Mouse (Mus musculus) macrophage (primary cell): Measurements from ENCODE around the gene Cd247. TPM values are rescaled to one million over a fixed set of nuclear protein-coding genes. Genes with fewer than 3 reads are reported as not detected.

ENCODE experiments used
- H3K27ac ChIP-seq: fragments of 350-480 bp; formaldehyde crosslinking; 2 replicates; pipeline ENCODE4 v1.9.0; 2021
- H3K36me3 ChIP-seq: fragments of 350-480 bp; formaldehyde crosslinking; 2 replicates; pipeline ENCODE4 v1.9.0; 2021; ENCODE audit errors: inconsistent target
- H3K4me3 ChIP-seq: fragments of 350-480 bp; formaldehyde crosslinking; 2 replicates; pipeline ENCODE4 v1.9.0; 2021; ENCODE audit errors: inconsistent target
- H3K79me2 ChIP-seq: fragments of 350-480 bp; formaldehyde crosslinking; 2 replicates; pipeline ENCODE4 v1.9.0; 2021; ENCODE audit errors: inconsistent target
- WGBS: methylation state at CpG from one replicate; pipeline ENCODE4 v1.1.7; 2026; ENCODE audit warnings: inconsistent platforms; ENCODE audit not compliant: missing documents; 5-methylcytosine and 5-hydroxymethylcytosine counted together
- polyA plus RNA-seq: library from polyadenylated mRNA; stranded (reverse); fragments of 250-400 nt; gene quantifications from 3 replicates; pipeline ENCODE4 v1.2.4, GENCODE M21; 2018; ENCODE audit warnings: inconsistent platforms

The Cd247 gene
- polyA plus RNA-seq, 1 experiment from 2014 or later = 0.13 TPM

DNA sequence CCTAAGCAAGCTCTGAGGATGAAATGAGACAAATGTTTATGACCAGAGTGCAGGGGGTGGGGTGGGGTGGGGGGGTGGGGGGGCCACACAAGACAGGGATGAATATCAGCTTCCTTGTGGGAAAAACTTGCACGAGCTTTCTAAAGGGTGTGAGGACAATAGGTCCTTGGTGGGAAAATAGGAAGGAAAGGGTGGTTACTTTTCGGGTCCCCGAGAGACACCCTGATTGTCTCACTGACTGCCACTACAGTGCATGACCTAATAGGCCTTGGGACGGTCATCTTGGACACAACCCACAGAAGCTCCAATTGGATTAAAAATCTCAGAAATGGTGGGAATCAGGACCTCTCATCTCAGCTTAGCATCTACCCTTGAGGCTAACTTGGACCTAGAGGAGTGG, 30.7 kb downstream of the Cd247 start:
- WGBS = 74% methylated on average over 4 of the region's 4 CpGs
- no peak overlapping the region for H3K27ac ChIP-seq
- no peaks in the 10 kb centered on the region for H3K79me2 ChIP-seq
- H3K36me3 ChIP-seq = no peaks in the 10 kb centered on the region
- H3K4me3 ChIP-seq = no peak overlapping the region

DNA sequence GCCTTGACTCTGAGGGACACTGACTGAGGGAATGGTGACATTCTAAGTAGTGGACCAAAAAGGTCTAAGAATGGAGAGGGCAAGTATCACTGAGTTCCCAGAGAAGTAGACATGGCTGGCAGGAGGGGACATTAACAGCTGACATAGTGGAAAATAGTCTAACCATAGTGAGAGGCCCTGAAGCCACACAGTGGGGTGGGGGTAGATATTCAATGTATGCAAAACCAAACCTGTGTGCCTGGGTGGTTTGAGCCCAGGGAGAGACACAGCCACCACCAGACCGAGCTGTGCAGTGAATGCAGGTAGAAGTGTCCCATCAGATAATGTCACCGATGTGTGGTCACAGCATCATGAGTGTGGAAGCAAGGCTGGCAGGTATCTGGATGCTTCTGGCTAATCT, 33.5 kb downstream of the Cd247 start:
- Histone ChIP-seq H3K27ac (no peak overlapping the region), H3K79me2 (no peaks in the 10 kb centered on the region), H3K36me3 (no peaks in the 10 kb centered on the region), H3K4me3 (no peak overlapping the region)
- WGBS = 93% methylated on average over 2 of the region's 2 CpGs

DNA sequence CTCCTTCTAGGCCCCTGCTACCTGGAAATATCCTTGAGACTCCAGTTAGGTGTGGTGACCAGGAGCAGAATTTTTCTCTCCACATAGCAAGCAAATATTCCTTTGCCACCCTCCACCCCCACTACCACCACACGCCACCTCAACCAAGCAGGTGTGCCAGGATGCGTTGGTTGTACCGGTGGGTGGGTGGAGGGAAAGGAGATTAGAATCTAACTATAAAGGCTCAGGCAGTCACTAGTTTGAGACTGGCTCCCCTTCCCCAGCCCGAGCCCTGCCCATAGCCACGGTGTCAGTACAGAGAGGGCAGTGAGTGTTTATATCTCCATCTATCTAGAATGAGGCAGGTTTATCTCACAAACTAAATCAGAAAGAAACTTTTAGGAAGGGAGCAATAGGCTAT, 39.7 kb downstream of the Cd247 start:
- WGBS = 97% methylated on average over 5 of the region's 5 CpGs
- H3K27ac ChIP-seq = no peak overlapping the region
- no peaks in the 10 kb centered on the region for H3K79me2 ChIP-seq
- no peaks in the 10 kb centered on the region for H3K36me3 ChIP-seq
- H3K4me3 ChIP-seq = no peak overlapping the region

DNA sequence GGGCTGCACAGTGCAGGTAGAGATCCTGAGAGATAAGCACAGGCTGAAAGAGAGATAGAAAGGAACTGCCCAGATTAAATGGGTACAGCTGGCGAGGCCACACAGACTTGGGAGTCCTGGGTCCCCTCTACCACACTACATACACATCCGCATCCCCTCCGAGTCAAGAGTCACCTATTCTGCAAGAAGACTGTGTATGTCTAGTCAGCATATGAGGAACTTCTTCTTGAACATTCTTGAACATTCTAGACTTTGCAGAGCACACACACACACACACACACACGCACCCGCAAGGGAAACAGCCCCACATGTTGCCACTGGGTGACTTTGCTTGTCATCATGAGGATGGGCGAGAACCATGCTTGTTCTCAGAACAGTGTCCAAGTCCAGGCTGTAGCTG, 40.1 kb downstream of the Cd247 start:
- 74% methylated on average over 6 of the region's 6 CpGs for WGBS
- no peak overlapping the region for H3K27ac ChIP-seq

DNA sequence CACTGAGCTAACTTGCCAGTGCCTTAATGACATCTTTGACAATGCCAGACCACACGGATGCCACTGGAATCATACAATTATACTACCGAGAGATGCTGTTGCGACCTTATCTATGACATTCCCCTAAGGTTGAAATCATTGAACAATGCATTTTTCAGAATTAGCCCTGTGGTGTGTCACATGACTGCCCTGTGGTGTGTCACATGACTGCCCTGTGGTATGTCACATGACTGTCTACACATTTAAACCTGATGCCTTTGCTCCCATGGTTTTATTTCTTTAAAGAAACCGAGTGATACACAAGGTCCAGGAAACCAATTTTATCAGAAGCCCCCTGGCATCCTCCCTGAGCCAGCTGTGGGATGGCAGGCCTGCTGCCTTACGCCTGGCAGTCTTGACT, 41.4 kb downstream of the Cd247 start:
- Histone ChIP-seq H3K79me2 (no peaks in the 10 kb centered on the region), H3K27ac (no peak overlapping the region), H3K36me3 (no peaks in the 10 kb centered on the region), H3K4me3 (no peak overlapping the region)
- WGBS = 84% methylated on average over 5 of the region's 5 CpGs

More for the DNA sequence above, 40.1 kb downstream of the Cd247 start:
- no peak overlapping the region for H3K4me3 ChIP-seq
- H3K79me2 ChIP-seq = no peaks in the 10 kb centered on the region
- no peaks in the 10 kb centered on the region for H3K36me3 ChIP-seq

DNA sequence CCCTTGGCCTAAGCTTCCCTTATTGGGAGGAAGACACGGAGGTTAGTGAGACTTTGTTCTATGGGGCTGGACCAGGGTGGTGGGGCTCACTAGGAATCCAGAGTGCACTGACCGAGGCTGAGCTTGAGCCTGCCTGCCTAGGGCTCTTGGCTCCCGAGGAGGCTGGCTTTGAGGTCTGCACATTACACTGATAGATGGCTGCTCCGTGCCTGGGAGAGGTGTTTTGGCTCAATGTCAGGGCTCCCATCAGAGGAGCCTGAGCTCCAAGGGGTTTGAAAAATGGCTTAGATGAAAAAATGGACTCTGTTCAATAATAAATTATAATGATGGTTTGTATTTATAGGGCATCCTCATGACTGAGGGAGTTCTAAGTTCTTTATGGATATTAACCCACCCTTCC, 44.8 kb downstream of the Cd247 start:
- no peak overlapping the region for H3K27ac ChIP-seq
- WGBS = 87% methylated on average over 4 of the region's 4 CpGs
- no peaks in the 10 kb centered on the region for H3K79me2 ChIP-seq
- H3K36me3 ChIP-seq = no peaks in the 10 kb centered on the region
- no peak overlapping the region for H3K4me3 ChIP-seq

DNA sequence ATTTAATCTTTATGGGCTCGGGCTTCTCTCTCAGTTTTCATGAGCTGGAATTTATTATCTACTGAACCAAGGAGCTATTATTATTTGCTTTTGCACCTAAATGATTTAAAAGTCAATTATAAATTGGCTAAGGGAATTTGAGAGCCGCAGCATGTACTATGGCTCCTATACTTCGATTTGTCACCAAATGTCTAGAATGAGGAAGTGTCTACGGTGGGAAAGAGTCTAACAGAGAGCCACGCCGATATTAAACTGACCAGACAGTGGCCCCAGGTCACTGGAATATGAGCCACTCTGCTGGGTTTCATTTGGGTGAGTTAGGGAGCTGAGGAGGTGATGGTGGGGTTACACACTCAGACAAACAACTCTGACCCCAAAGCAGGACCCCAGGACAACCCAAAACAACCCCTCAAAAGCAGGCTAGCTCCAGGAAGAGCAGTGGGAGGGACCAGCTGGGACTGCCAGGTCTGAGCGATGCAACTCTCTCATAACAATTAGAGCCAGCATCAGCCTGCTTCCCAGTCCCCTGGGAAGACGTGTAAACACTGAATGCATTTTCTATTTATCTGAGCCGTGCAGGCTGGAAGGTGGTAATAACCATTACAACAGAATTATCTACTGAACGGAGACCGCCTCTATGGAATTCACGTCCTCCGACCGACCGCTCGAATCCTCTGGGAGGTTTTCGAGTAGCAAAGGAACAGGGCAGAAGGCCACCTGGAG, 45.6 kb downstream of the Cd247 start:
- Histone ChIP-seq H3K27ac (no peak overlapping the region), H3K4me3 (no peak overlapping the region), H3K79me2 (no peaks in the 10 kb centered on the region), H3K36me3 (no peaks in the 10 kb centered on the region)
- 54% methylated on average over 17 of the region's 17 CpGs for WGBS

DNA sequence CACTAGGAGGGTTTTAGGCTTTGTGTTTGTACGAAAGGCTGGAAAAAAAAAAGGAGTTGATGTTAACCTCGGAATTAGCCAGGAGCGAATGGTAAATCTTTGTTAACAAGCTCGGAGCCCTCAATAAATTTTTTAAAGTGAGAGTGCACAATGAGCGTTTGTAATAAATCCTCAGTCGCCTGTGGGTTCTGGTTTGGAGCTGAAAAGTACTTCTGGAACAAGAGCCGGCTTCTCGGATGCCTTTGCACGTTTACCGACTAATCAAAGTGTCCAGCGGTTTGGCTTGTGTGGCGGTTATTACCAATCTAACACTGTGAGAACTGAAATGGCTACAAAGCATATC, 46.1 kb downstream of the Cd247 start:
- Histone ChIP-seq H3K27ac (no peak overlapping the region), H3K36me3 (no peaks in the 10 kb centered on the region), H3K79me2 (no peaks in the 10 kb centered on the region), H3K4me3 (no peak overlapping the region)
- WGBS = 89% methylated on average over 11 of the region's 12 CpGs

DNA sequence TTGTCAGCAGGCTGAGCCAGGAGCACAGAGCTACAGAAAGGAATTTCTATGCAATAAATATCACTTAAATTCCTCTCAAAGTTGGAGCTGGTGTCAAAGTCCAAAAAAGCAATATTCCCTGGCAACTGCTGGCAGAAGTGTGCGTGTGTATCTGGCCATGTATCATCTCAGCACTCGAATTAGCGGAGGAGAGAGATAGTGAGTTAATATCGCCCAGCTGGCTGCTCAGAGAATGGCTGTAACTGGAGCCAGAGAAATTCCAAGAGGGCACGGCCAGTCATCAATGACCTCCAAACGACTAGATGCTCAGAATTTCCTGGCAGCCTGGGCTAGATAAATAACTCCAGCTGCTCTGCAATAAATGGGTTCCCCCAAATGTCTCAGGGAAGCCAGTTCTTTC, 48.0 kb downstream of the Cd247 start:
- Histone ChIP-seq H3K4me3 (no peak overlapping the region), H3K36me3 (no peaks in the 10 kb centered on the region), H3K79me2 (no peaks in the 10 kb centered on the region), H3K27ac (no peak overlapping the region)
- 84% methylated on average over 6 of the region's 6 CpGs for WGBS

DNA sequence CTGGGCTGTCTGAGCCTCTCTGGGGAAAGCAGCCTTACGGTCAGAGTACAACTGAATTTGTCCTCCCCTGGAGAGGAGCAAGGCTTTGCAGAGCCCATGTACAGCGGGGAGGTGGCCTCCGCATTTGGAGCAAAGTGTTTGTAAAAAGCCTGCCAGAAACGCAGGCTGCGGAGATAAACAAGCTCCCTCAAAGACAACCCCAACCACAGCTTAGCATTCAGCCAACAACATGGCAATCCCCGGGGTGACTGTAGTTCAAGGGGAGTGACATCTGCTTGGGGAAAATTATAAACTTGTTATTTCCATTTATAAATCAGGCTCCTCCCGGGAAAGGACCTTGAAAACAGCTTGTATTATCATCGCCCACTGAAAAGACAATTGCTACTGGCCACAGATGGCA, 49.1 kb downstream of the Cd247 start:
- Histone ChIP-seq H3K79me2 (no peaks in the 10 kb centered on the region), H3K4me3 (no peak overlapping the region), H3K36me3 (no peaks in the 10 kb centered on the region), H3K27ac (no peak overlapping the region)
- 88% methylated on average over 8 of the region's 8 CpGs for WGBS

DNA sequence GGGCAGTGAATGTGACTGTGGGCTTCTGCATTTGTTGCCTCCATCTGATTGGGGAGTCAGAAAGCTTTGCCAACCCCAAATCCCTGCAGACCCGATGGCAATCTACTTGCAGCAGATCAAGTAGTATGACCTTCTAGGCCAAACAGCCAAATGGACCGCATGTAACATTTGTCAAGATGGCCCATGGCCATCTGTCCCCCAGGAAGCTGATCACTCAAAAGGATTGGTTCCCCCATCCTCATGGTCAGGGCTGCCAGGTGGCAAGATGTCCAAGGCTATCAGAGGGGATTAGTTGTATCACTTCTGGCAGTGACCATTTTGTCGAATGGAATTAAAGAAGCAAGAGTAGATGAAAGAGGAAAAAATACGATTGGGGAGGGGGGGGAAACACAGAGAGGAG, 50.7 kb downstream of the Cd247 start:
- H3K4me3 ChIP-seq = no peak overlapping the region
- 90% methylated on average over 4 of the region's 4 CpGs for WGBS
- H3K79me2 ChIP-seq = no peaks in the 10 kb centered on the region
- no peaks in the 10 kb centered on the region for H3K36me3 ChIP-seq
- H3K27ac ChIP-seq = no peak overlapping the region

DNA sequence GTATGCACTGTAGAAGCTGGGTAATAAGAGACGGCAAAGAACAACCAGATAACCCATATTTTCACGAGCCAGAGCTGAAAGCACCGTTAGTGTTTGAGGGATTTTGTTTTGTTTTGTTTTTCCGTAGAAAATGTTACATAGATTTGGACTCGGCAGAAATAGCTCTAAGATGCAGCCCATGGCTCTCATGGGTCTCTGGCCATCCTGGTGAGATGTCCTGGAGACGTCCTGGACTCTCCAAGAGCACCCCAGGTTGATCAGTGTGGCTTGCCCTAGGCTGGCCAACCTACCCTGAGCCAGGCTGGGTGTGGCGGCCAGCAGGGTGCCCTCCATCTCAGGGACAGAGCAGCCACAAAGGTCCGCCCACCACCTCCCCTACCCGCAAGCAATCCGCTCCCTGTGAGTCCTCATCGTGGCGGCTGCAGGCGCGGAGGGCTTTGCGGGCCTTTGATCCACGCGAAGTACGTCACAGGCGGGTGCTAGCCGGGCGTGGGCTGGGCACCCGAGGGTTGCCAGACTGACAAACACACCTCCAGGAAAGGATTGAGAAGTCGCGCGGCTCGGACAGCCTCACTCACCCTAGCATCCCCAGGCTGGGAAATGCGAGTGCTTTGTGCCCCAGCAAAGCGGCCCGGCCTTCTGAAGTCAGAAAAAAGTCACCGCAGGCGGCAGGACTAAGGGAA, 52.2 kb downstream of the Cd247 start:
- H3K36me3 ChIP-seq = no peaks in the 10 kb centered on the region
- no peaks in the 10 kb centered on the region for H3K79me2 ChIP-seq
- H3K4me3 ChIP-seq = no peak overlapping the region
- H3K27ac ChIP-seq = no peak overlapping the region
- 20% methylated on average over 31 of the region's 31 CpGs for WGBS

DNA sequence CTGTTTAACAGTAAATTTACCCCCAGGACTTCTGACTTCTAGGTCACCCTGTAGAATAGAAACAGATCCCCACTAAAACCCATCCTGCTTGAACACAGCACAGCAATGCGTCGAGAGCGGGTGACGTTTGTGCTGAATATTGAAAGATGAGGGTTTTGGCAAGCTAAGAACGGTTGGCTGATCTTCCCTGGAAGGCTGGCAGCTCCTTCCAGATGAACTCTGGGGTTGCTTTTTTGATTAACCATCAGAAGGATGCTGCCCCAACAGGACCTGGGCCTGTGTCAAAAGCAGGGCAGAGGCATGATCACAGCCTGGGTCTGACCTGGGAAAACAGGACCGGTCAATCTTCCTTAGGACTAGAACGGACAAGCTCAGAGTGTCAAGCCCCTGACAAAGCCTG, 53.7 kb downstream of the Cd247 start:
- no peak overlapping the region for H3K27ac ChIP-seq
- 90% methylated on average over 7 of the region's 7 CpGs for WGBS
- H3K79me2 ChIP-seq = no peaks in the 10 kb centered on the region
- H3K4me3 ChIP-seq = no peak overlapping the region
- no peaks in the 10 kb centered on the region for H3K36me3 ChIP-seq

DNA sequence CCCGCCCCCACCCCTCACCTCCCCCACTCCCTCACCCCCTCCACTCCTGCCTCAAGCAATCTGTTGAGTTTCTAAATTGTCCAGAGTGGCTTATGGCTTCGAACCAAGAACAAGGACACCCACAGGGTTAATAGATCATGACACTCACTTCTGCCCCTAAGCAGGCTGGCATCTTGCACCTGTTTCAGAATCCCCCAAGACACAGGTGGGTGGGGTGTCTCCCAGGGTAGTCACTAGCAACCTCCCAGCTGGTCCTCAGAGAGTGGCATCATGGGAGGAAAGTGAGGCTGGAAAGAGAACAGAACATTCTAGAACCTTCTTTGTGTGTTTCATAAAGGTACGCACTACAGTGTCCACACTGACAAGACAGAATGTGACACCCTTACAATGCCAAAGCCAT, 55.1 kb downstream of the Cd247 start:
- Histone ChIP-seq H3K79me2 (no peaks in the 10 kb centered on the region), H3K4me3 (no peak overlapping the region), H3K27ac (no peak overlapping the region), H3K36me3 (no peaks in the 10 kb centered on the region)
- WGBS = 61% methylated on average over 2 of the region's 3 CpGs

DNA sequence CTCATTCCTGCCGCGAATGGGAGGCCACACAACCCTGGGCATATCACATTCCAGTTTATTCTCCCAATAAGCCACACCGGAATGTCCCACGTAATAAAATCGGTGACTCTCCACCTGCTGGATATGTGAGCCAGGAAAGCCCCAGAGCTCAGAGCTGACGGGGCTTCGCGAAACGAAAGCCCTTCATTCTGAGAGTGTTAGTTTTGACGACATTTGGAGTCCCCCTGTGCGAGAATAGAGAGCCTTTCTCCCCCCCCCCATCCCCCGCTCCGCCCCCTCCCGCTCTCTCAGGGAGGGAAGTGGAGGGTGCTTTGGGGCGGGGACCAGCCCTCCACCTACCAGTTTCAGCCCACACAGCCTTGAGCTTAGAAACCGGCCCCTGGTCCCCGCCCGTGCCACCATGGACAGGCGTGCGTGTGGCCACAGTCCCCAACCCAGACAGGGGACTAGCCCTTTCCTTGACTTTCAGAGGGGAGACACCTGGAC, 56.0 kb downstream of the Cd247 start:
- WGBS = 8% methylated on average over 17 of the region's 20 CpGs
- Histone ChIP-seq H3K4me3 (peak overlapping the region; percentile 25; the same call in 1 of the 2 replicates), H3K36me3 (no peaks in the 10 kb centered on the region), H3K27ac (no peak overlapping the region), H3K79me2 (no peaks in the 10 kb centered on the region)
